Mouse (Mus musculus) mouse trophoblast stem cell (cell line): ENCODE results near the gene Ppp1r15a.
"Not testable (repeated sequence)": the region's sequence is repeated elsewhere in the genome, so short reads cannot be mapped to it uniquely, and the experiment has no call there.

Experiments used
- in situ Hi-C, 2 experiments: fragments of 300-500 bp; cut with MseI, MboI; formaldehyde crosslinking; loops; 2 replicates in 1 of 2; 3 replicates in 1 of 2; pipeline ENCODE4 v1.15.1; 2025

Gene Ppp1r15a

DNA sequence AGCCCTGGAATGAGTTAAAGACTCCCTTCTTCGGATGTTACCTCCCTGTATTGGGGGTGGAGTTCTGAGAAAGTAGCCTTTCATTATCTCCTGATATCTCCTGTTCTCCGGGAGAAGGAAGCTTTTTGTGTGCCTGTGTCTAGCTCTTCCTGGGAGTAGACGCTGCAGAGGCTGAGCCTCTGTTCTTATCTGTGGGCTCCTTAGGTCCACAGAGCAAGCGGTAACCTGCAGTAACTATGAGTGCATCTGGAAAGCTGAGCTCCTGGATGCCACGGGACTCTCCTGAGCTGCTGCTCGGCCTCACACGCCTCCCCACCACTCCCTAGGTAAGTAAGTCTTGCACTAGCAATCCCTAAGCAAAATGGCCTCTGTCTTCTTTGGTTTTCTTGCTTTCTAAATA, 39.9 kb downstream of the Ppp1r15a start:
- in situ Hi-C loops: no loop called here

DNA sequence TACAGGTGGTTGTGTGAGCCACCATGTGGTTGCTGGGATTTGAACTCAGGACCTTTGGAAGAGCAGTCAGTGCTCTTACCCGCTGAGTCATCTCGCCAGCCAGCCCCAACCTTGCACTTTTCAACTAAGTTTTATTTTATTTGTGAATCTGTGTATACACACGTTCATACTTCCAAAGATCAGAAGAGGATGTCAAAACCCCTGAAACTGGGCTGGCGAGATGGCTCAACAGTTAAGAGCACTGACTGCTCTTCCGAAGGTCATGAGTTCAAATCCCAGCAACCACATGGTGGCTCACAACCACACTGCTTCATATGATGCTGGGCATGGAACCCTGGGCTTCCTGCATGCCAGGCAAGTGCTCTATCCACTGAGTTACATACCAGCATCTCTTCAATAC, 41.1 kb downstream of the Ppp1r15a start:
- in situ Hi-C loops: not testable (repeated sequence)

DNA sequence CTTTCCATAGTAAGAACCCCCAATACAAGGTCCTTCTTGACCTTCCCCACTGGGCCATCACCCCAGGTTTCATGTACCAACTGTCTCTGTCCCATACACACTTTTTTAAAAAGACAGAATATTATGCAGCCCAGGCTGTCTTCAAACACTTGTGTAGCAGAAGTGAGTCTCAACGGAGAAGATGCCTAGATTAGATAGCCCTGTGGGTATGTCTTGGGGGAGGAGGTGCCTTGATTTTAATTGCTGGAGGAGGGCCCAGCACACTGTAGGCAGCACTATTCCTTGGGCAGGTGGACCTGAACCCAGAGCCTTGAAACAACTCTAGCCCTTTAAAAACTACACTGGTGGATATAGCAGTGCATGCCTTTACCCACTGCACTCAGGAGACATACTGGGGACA, 43.9 kb downstream of the Ppp1r15a start:
- in situ Hi-C loops: no loop called here

DNA sequence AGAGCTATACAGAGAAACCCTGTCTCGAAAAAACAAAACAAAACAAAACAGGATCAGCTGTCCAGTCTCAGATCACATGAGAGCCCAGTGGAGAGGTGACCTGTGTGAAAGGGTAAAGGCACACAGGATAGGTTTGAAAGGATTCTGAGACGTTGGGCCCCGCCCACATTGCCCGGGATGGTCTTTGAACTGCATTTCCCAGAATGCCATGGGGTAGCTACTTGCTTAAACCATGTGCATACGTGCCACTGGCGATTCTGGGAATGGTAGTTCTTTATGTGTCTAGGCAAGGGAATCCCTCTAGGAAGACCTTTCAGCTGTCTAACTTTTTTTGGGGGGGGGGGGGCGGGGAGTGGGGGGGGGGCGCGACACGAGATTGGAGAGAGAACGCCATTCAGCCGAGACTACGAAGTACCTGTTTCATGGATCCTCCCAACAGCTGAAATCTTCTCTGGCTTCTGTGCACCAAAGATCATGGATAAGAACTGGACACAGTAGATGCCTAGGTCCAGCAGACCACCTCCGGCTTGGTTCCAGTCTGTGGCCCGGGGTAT, 44.6 kb downstream of the Ppp1r15a start, which contains the start of gene Tulp2:
Tulp2 (plus strand) TSS at position 504 of the 554 bp plus-strand sequence.
- in situ Hi-C loops: no loop called here

DNA sequence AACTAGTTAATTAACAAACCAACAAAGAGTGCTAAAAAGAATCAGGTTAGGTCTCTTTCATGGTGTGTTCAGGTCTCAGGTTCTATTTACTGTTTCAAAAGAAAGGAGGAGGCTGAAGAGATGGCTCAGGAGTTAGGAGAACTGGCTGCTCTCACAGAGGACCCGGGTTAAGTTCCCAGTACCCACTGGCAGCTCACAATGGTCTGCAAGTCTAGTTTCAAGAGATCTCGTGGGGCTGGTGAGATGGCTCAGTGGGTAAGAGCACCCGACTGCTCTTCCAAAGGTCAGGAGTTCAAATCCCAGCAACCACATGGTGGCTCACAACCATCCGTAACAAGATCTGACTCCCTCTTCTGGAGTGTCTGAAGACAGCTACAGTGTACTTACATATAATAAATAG, 45.8 kb downstream of the Ppp1r15a start:
- in situ Hi-C loops: not testable (repeated sequence)

DNA sequence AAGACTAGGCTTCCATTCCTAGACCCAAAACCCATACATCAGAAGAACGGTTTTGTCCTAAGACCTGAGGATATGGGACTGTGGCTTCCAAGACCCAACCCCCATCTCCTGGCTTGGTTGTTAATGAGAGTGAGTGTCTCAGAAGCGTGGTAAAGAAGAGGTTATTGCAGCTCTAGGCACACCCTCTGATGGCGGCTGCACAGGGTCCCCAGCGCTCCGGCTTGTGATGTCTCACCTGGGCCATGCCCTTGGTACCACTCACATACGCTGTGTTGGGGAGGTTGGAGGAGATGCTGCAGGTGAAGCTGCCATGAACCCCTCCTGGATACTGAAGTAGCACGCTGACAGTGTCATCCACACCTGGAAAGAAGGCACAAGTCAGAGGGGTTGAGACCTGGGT, 47.3 kb downstream of the Ppp1r15a start:
- in situ Hi-C loops: loop anchor here in 1 of 2 experiments (10.0 kb wide), 1 partner anchor 86 kb away; no protein-coding TSS in a partner anchor

DNA sequence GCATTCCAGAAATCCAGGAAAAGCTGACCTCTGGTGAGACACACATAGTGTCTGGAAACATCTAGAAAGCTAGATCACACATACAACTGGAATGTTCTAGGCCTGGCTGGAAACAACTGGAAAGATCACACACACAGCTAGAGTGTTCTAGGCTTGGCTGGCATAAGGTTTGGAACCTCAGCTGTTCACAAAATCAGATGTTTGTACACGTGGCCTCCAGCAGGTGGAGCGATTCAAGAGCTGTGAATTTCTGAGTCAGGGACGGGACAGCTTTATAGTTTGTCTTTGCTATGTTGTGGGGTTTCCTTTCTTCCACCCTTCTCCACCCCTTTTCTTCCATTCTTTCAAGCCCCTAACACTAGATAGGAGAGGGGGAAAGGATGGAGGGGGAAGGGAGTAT, 49.1 kb downstream of the Ppp1r15a start:
- in situ Hi-C loops: loop anchor here in 1 of 2 experiments (10.0 kb wide), 1 partner anchor 88 kb away; no protein-coding TSS in a partner anchor

DNA sequence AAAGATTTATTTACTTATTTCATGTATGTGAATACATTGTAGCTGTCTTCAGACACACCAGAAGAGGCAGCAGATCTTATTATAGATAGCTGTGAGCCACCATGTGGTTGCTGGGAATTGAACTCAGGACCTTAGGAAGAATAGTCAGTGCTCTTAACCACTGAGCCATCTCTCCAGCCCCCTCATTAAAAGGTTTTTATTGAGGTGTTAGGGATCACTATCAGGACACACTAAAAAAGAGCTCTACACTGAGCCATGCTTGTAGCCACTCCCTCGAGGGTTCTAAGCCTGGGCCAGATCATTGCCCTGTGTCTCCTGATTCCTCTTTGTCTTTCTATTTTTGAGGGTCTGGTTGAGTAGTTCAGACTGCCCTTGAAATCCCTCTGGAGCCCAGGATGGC, 49.6 kb downstream of the Ppp1r15a start:
- in situ Hi-C loops: loop anchor here in 1 of 2 experiments (10.0 kb wide), 1 partner anchor 88 kb away; no protein-coding TSS in a partner anchor

DNA sequence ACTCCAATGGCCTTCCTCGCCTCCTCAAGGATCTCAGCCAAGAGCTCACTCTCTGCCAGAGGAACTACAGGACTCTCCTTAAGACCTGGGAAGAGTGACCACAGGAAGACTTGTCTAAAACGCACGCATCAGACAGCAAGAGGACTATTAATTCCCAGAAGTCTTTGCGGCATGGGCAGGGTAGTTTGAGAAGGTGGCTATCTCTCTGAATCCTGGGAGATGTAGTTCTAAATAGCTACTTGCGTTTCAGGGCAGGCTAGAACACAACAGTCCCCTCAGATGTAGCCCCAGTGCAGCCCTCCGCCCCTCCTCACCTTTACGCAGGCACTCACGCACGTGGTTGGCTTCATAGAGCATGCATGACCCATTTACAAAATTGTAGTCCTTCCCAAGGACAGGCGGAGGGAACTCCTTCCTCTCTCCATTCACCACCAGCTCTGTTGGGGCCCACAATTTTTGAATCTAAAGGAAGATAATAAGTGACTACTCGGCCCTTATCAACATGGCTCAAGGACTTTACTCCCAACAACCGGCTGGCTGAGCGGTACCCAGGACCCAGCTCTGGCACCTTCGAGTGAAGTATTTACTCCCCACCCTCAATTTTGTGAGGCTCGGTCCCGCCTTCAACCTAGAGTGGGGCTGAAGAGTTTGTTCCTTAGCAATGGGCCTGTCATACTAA, 50.6 kb downstream of the Ppp1r15a start:
- in situ Hi-C loops: loop anchor here in 1 of 2 experiments (10.0 kb wide), 1 partner anchor 89 kb away; no protein-coding TSS in a partner anchor
